Mouse (Mus musculus) monocyte, adult 59 days (primary cell): Measurements from ENCODE around the gene CK137956. TPM values are rescaled to one million over a fixed set of nuclear protein-coding genes. Genes with fewer than 3 reads are reported as not detected.

Source experiments
- total RNA-seq, 2 experiments: library from RNA; stranded (reverse); gene quantifications; one replicate each; pipeline ENCODE4 v1.2.4; 2023

Gene CK137956
- not detected for total RNA-seq

GRCm38 (mm10) chr4:127970901-127971868, at the start of gene CK137956:
Gene CK137956, minus strand, starts transcription at chr4:127970951.

GRCm38 (mm10) chr4:127987784-127988455, 17.2 kb upstream of the CK137956 start, which contains the start of gene Csmd2:
Gene Csmd2, plus strand, starts transcription at chr4:127987857.

Other genes starting within 250 kb of the CK137956 start
- under 1 TPM in 1 of 2 experiments, not detected in 1; 0.12 TPM for gene Csmd2, start 16.9 kb upstream of the CK137956 start, total RNA-seq